Mouse (Mus musculus) embryonic facial prominence, embryonic 10.5 days (tissue): ENCODE results near the gene Plxdc1. TPM values are rescaled to one million over a fixed set of nuclear protein-coding genes. Genes with fewer than 3 reads are reported as not detected.

Experiments
- DNase-seq: peaks from one replicate; pipeline ENCODE4 v3.0.0-alpha.2; 2017; ENCODE audit warnings: low spot score
- H3K27ac ChIP-seq: fragments of 300-500 bp; sonication (generic); replicated peaks from 2 replicates; pipeline ENCODE4 v1.5.1; 2016; ENCODE audit warnings: mild to moderate bottlenecking
- H3K27me3 ChIP-seq: fragments of 300-500 bp; sonication (generic); replicated peaks from 2 replicates; pipeline ENCODE4 v1.6.1; 2016; ENCODE audit warnings: low read depth, mild to moderate bottlenecking; ENCODE audit not compliant: poor library complexity, severe bottlenecking
- H3K36me3 ChIP-seq: fragments of 300-500 bp; sonication (generic); replicated peaks from 2 replicates; pipeline ENCODE4 v1.6.1; 2016; ENCODE audit warnings: mild to moderate bottlenecking, moderate library complexity
- H3K4me1 ChIP-seq: fragments of 300-500 bp; sonication (generic); 2 replicates; pipeline ENCODE4 v1.6.1; 2016
- H3K4me3 ChIP-seq: fragments of 300-500 bp; sonication (generic); 2 replicates; pipeline ENCODE4 v1.5.1; 2016; ENCODE audit warnings: mild to moderate bottlenecking, moderate library complexity
- H3K9me3 ChIP-seq: fragments of 300-500 bp; sonication (generic); 2 replicates; pipeline ENCODE4 v1.6.1; 2016; ENCODE audit warnings: mild to moderate bottlenecking
- WGBS: fragments of 180-500 bp; shearing (Covaris S2); methylation state at CpG from one replicate; pipeline ENCODE4 v1.1.7; 2016; 5-methylcytosine and 5-hydroxymethylcytosine counted together
- polyA plus RNA-seq: library from polyadenylated mRNA; unstranded; fragments of >200 nt; fragmentation: Nextera tagmentation; extraction: Ambion mirVana; gene quantifications from 2 replicates; pipeline ENCODE4 v1.2.1, GENCODE M21; 2016

Plxdc1 gene
- 0.07 and 0.13 TPM in 2 replicates for polyA plus RNA-seq

DNA sequence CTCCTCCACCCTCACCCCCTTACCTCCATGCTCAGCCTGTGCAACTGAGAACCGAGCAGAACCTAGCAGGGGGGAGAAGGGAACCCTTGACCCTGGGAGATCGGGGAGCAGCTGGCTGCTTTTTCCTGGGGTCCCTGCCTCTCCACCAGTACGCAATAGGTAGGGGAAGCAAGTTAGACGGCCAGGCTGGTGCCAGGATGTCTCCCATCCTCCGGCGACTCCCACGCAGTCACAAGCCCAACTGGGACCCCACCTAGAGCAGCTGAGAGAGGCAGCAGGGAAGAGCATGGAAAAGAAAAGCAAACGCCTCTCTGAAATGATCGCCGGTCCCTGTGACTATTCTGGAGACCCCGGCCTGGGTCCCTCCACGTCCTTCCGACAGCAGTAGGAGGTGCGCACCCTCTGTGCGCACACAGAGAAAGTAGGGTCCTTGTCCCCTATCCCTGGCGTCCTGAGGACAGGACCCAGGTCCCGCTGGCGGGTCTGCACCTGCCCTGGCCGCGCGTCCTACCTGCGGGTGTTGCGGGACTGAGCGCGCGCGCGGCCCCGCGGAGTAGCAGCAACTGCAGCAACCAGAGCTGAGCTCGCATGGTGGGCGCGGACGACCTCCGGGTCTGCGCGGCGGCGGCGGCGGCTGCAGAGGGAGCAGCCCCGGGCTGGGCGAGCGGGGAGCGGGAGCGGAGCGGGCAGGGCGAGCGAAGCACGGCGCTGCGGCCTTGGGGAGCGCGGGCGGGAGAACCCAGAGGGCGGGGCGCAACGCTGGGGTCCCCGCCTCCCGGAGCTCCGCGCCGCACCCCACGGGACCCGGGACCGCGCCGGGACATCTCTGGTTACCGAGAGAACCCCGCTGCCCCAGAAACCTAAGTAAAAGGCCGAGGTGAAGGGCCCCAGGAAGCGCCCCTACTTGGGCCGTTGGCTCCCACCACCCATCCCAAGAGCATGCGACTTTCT, at the start of gene Plxdc1:
TSS of gene Plxdc1 (minus strand) at position 718 of the 951 bp plus-strand sequence.
- no peaks in the 10 kb centered on the region for H3K9me3 ChIP-seq
- 2% methylated on average over 74 of the region's 74 CpGs for WGBS
- H3K4me3 ChIP-seq = peak within 1 kb of the TSS; percentile 90
- H3K4me1 ChIP-seq = peaks cover 36% of the 10 kb centered on the region
- no peaks in the 10 kb centered on the region for H3K36me3 ChIP-seq
- DNase-seq = peak; percentile 61
- H3K27me3 ChIP-seq = peaks cover 72% of the 10 kb centered on the region
- H3K27ac ChIP-seq = no peak within 1 kb of the TSS; the same call in 1 of the 2 replicates

DNA sequence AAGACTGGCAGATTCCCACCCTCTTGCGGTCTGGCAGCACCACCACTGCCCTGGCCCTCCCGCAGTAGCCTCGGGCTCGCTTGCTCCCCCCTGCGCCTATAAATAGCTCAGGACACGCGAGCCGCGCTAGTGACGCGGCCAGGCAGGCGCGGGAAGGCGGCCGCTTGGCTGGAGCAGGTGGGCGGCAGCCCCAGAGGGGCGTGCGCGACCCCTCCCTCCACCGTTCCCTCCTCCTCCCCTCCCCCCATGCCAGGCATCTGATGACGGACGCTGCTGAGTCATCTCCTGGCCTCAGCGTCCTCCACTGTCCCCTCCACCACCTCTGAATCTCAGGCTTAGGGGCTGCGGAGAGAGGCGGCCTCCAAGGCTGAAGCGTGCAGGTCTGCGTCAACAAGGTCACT, 49.7 kb upstream of the Plxdc1 start:
- peak overlapping the region; percentile 48 for H3K27ac ChIP-seq

DNA sequence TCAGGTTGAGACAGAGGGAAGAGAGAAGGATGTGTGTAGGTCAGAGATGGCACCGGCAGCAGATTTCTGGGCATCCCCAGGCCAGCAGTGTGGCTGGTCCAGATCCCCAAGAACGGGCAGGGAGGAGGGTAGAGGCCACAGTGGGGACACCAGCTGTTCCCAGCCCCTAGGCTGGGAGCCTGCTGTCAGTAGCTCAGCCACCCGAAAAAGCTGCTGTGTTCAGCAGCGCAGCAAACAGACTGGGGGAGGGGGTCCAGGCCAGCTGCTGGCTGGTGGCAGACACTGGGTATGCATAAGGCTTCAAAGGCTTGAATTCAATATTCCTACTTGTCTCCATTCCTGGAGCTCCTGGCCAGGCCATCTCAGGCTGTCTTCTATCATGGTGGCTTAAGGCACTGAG, 48.6 kb upstream of the Plxdc1 start:
- DNase-seq = no peak
- WGBS = 25% methylated on average over 4 of the region's 4 CpGs
- peaks cover 31% of the 10 kb centered on the region for H3K4me1 ChIP-seq
- H3K27me3 ChIP-seq = peaks cover 47% of the 10 kb centered on the region
- H3K4me3 ChIP-seq = no peak overlapping the region; the same call in 1 of the 2 replicates
- peaks cover 27% of the 10 kb centered on the region for H3K36me3 ChIP-seq
- H3K9me3 ChIP-seq = no peaks in the 10 kb centered on the region
- H3K27ac ChIP-seq = 0 out of 2 replicates have a peak overlapping the region, but pooled peaks have one; percentile 4

More for the DNA sequence above, 49.7 kb upstream of the Plxdc1 start:
- Histone ChIP-seq H3K4me1 (peaks cover 34% of the 10 kb centered on the region), H3K9me3 (no peaks in the 10 kb centered on the region), H3K4me3 (peak overlapping the region; percentile 56), H3K27me3 (peaks cover 49% of the 10 kb centered on the region), H3K36me3 (peaks cover 15% of the 10 kb centered on the region)
- under 1% methylated on average over 27 of the region's 27 CpGs for WGBS
- DNase-seq = peak; percentile 76

DNA sequence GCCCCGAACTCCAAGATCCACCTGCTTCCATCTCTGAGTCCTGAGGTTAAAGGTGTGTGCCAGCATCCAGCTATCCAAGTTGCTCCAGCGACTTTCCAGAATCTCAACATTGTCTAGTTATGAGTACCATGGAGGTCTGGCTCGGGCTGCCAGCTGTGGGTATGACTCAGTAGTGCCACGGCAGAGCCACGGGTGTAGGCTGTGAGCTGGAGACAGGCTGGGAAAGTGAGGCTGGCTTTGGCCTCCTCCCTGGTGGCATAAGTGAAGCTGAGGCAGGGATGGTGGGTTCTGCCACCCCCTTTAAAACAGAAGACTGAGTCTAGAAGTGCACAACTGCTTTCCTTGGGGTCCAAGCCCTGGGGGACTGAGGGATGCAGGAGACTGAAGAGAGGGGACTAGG, 47.8 kb upstream of the Plxdc1 start:
- H3K27me3 ChIP-seq = peaks cover 41% of the 10 kb centered on the region
- H3K4me1 ChIP-seq = peaks cover 31% of the 10 kb centered on the region
- H3K36me3 ChIP-seq = peaks cover 34% of the 10 kb centered on the region
- no peak for DNase-seq
- H3K27ac ChIP-seq = 0 out of 2 replicates have a peak overlapping the region, but pooled peaks have one; percentile 35
- WGBS = 89% methylated on average over 5 of the region's 5 CpGs
- no peak overlapping the region for H3K4me3 ChIP-seq
- H3K9me3 ChIP-seq = no peaks in the 10 kb centered on the region

DNA sequence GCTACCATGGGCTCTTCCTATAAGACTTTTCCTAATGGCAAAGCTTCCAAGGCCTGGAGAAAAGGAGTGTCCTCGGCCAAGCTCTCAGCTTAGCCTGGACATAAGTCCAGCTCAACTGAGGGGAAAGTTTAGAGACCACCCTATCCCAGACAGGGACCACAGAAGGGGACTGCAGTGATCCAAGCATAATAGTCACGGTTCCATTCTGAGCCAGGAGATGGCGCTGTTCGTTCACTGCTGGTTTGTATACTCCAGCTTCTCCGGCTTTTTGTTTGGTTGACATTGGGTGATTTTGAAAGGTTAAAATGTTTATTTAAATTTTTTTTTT, 45.2 kb upstream of the Plxdc1 start:
- H3K4me1 ChIP-seq = peaks cover 32% of the 10 kb centered on the region
- H3K4me3 ChIP-seq = 0 out of 2 replicates have a peak overlapping the region, but pooled peaks have one; percentile 18
- peaks cover 46% of the 10 kb centered on the region for H3K36me3 ChIP-seq
- WGBS = 13% methylated on average over 5 of the region's 5 CpGs
- no peak overlapping the region; the same call in 1 of the 2 replicates for H3K27ac ChIP-seq
- DNase-seq = peak; percentile 84
- H3K9me3 ChIP-seq = no peaks in the 10 kb centered on the region
- peaks cover 22% of the 10 kb centered on the region for H3K27me3 ChIP-seq

DNA sequence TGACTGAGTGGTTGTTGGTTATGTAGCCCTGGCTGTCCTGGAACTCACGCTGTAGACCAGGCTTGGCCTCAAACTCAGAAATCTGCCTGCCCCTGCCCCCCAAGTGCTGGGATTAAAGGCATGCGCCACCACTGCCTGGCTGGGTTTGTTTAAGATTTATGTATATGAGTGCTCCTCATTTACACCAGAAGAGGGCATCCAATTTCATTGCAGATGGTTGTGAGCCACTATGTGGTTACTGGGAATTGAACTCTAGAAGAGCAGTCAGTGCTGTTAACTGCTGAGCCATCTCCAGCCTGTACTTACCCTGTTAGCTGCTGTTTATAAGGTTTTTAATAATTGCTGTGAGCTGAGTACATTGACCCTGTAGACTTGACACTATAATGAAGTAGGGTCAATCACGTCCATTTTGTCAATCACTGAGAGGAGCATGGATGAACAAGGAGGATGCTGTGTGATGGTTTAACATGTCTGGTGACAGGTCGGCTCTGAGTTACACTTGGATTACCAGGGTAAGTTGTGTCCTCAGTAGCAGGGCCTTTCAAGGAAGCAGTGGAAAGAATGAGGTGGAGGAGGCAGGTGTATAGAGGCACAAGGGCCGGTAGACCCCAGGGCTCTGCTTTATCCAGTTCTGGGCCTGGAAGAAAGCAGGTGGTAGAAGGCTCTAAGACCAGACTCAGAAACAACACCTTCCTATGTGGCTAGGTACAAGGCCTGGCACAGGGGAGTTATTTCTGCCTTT, 44.6 kb upstream of the Plxdc1 start:
- 56% methylated on average over 5 of the region's 5 CpGs for WGBS
- no peaks in the 10 kb centered on the region for H3K9me3 ChIP-seq
- 0 out of 2 replicates have a peak overlapping the region, but pooled peaks have one; percentile 18 for H3K4me3 ChIP-seq
- peaks cover 32% of the 10 kb centered on the region for H3K4me1 ChIP-seq
- no peak overlapping the region; the same call in 1 of the 2 replicates for H3K27ac ChIP-seq
- H3K36me3 ChIP-seq = peaks cover 46% of the 10 kb centered on the region
- peaks cover 16% of the 10 kb centered on the region for H3K27me3 ChIP-seq
- no peak for DNase-seq

DNA sequence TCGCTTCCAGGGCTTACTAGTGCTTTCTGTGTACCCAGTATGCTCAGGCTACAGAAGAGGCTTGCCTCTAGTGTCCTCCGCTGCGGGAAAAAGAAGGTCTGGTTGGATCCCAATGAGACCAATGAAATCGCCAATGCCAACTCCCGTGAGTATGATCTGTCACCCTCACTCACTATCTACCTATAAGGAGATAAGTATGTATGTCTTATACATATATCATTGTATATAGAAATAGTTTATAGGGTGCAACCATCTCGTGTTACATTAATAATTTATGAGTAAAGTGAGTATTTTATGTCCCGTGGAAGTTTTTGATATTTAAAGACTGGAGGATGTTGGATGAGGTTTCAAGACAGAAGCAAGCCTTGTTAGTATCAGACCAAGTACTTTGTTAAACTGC, 41.5 kb upstream of the Plxdc1 start:
- peaks cover 29% of the 10 kb centered on the region for H3K4me1 ChIP-seq
- no peaks in the 10 kb centered on the region for H3K9me3 ChIP-seq
- WGBS = 21% methylated on average over 7 of the region's 7 CpGs
- peaks cover 46% of the 10 kb centered on the region for H3K36me3 ChIP-seq
- H3K27ac ChIP-seq = peak overlapping the region; percentile 99
- no peak for DNase-seq
- peak overlapping the region; percentile 100 for H3K4me3 ChIP-seq
- H3K27me3 ChIP-seq = no peaks in the 10 kb centered on the region

DNA sequence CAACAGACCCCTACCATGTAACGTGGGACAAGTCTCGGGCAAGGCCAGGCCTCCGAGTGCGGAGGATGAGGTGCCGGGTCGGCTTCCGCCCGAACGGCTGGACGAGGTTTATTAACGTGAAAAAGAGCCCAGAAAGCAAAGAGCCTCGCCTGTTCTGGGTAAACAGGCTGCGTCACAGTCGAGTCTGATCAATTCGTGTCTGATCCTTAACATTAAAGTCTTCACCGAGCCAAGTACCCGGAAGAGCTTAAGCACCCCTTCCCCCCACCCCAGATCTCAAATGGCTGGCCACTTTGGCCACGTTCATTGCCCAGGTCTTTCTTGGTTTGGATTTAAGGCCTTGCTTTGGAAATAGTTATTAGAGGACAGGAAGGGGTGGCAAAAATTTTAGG, 41.0 kb upstream of the Plxdc1 start:
- no peaks in the 10 kb centered on the region for H3K9me3 ChIP-seq
- H3K4me3 ChIP-seq = peak overlapping the region; percentile 100
- H3K36me3 ChIP-seq = peaks cover 42% of the 10 kb centered on the region
- 0% methylated on average over 18 of the region's 18 CpGs for WGBS
- DNase-seq = no peak
- H3K27me3 ChIP-seq = no peaks in the 10 kb centered on the region
- H3K27ac ChIP-seq = peak overlapping the region; percentile 99
- H3K4me1 ChIP-seq = peaks cover 34% of the 10 kb centered on the region

DNA sequence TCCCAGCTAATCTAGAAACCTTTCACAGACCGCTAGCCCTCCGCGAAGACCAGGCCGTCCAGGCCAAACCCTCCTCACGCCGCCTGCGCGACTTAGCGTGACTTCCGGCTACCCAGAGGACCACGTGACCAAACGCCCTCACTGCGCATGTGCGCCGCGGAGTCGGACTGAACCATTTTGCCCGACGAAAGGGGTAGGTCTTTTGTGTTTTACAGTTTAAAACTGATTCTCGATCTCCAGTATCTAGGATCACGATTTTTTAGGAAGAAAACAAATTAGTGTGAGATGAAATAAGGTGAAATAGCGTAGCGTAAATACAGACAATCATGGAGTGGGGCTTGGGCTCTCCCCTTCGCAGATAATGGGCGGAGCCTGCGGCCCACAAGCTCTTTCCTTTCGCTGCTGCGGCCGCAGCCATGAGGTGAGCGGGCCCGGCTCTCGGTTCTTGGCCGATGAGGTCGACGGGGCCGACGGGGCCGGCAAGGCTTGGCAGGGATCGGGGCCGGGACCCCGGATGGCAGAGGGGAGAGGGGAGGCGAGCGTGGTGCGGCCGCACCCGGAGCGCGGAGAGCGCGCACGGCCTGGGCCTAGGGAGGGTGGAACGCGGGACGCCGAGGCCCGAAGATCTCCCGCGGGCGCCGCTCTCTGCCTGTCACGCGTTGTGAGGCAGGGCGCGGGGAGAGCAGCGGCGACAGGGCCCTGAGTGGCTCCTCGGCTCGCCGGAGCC, 40.5 kb upstream of the Plxdc1 start, which contains the start of gene Rpl19:
TSS of gene Rpl19 (plus strand) at position 141 of the 727 bp plus-strand sequence.
- Histone ChIP-seq H3K27ac (peak within 1 kb of the TSS; percentile 99), H3K4me3 (peak within 1 kb of the TSS; percentile 100), H3K9me3 (no peaks in the 10 kb centered on the region), H3K36me3 (peaks cover 36% of the 10 kb centered on the region), H3K4me1 (peaks cover 39% of the 10 kb centered on the region), H3K27me3 (peaks cover 2% of the 10 kb centered on the region)
- under 1% methylated on average over 69 of the region's 69 CpGs for WGBS
- peak; percentile 93 for DNase-seq

DNA sequence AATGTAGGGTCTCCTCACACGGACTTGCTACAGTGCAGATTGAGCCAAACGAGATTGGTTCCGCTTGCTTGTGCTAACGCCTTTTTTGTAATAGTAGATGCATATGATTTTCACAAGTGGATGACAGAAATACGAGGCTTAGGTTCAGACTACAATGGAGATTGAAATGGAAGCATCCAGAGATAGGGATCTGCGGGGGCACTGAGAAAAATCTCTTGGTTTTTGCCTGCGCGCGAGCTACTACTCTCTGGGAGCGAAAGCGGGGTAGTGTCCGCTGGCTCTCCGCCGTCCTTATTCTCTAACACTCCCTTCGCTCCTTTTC, 40.0 kb upstream of the Plxdc1 start:
- H3K27me3 ChIP-seq = peaks cover 7% of the 10 kb centered on the region
- peaks cover 44% of the 10 kb centered on the region for H3K4me1 ChIP-seq
- H3K36me3 ChIP-seq = peaks cover 34% of the 10 kb centered on the region
- peak overlapping the region; percentile 100 for H3K4me3 ChIP-seq
- H3K9me3 ChIP-seq = no peaks in the 10 kb centered on the region
- DNase-seq = no peak
- H3K27ac ChIP-seq = peak overlapping the region; percentile 99
- 8% methylated on average over 15 of the region's 15 CpGs for WGBS

DNA sequence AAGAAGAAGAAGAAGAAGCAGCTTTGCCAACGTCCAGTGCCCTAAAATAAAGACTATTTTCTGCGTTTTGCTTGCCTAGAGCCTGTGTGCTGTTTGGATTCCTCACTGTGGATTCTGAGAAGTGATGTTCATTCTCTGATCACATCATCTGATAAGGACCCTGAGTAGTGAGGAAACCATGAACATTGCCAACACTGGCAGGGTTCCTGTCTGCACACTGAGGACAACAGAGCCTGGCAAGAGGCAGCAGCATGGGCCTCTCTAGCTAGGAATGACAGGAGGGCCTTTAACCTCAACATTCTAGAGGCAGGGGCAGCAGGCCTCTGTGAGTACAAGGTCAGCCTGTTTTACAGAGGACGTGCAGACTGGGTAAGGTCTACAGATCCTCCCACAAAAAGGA, 38.3 kb upstream of the Plxdc1 start:
- Histone ChIP-seq H3K4me3 (no peak overlapping the region), H3K27me3 (peaks cover 24% of the 10 kb centered on the region), H3K36me3 (peaks cover 17% of the 10 kb centered on the region), H3K27ac (no peak overlapping the region), H3K9me3 (no peaks in the 10 kb centered on the region), H3K4me1 (peaks cover 61% of the 10 kb centered on the region)
- 88% methylated on average over 3 of the region's 3 CpGs for WGBS
- no peak for DNase-seq
